Mouse (Mus musculus) stomach, embryonic 14.5 days (tissue): ENCODE measurements around the gene Spata13. TPM values are rescaled to one million over a fixed set of nuclear protein-coding genes. Genes with fewer than 3 reads are reported as not detected.

Experiments
- ATAC-seq: fragments of 200-750 bp; cut with Nextera tagmentation; 2 replicates; pipeline ENCODE4 v1.8.0; 2017; ENCODE audit warnings: low read depth, moderate TSS enrichment; ENCODE audit not compliant: insufficient number of reproducible peaks, insufficient read depth, low FRiP score
- H3K27ac ChIP-seq: fragments of 300-500 bp; sonication (generic); 2 replicates; pipeline ENCODE4 v1.5.1; 2014; ENCODE audit warnings: mild to moderate bottlenecking, low read length, moderate library complexity, mixed read lengths
- H3K27me3 ChIP-seq: fragments of 300-500 bp; sonication (generic); 2 replicates; pipeline ENCODE4 v1.6.1; 2014; ENCODE audit warnings: low read length, control low read depth, mixed read lengths; ENCODE audit not compliant: control insufficient read depth, insufficient read depth
- H3K36me3 ChIP-seq: fragments of 300-500 bp; sonication (generic); 2 replicates; pipeline ENCODE4 v1.6.1; 2014; ENCODE audit warnings: mild to moderate bottlenecking, control low read depth, low read length, moderate library complexity, mixed read lengths; ENCODE audit not compliant: control insufficient read depth, insufficient read depth
- H3K4me1 ChIP-seq: fragments of 300-500 bp; sonication (generic); 2 replicates; pipeline ENCODE4 v1.6.1; 2014; ENCODE audit warnings: low read length, control low read depth, mixed read lengths; ENCODE audit not compliant: control insufficient read depth, insufficient read depth
- H3K4me2 ChIP-seq: fragments of 300-500 bp; sonication (generic); replicated peaks from 2 replicates; pipeline ENCODE4 v1.6.1; 2014; ENCODE audit warnings: low read depth, low read length, control low read depth
- H3K4me3 ChIP-seq: fragments of 300-500 bp; sonication (generic); 2 replicates; pipeline ENCODE4 v1.5.1; 2014; ENCODE audit warnings: low read depth, low read length, control low read depth
- H3K9ac ChIP-seq: fragments of 300-500 bp; sonication (generic); replicated peaks from 2 replicates; pipeline ENCODE4 v1.6.1; 2014; ENCODE audit warnings: low read depth, mild to moderate bottlenecking, control low read depth, low read length, moderate library complexity, mixed read lengths
- H3K9me3 ChIP-seq: fragments of 300-500 bp; sonication (generic); 2 replicates; pipeline ENCODE4 v1.6.1; 2016; ENCODE audit warnings: low read depth, low read length, control low read depth; ENCODE audit not compliant: control insufficient read depth
- WGBS: fragments of 180-500 bp; shearing (Covaris S2); extraction: QIAGEN DNeasy Blood & Tissue Kit; methylation state at CpG from one replicate; pipeline ENCODE4 v1.1.7; 2014; 5-methylcytosine and 5-hydroxymethylcytosine counted together
- polyA plus RNA-seq: library from polyadenylated mRNA; unstranded; fragments of >200 nt; fragmentation: Nextera tagmentation; extraction: Ambion mirVana; gene quantifications from 2 replicates; pipeline ENCODE4 v1.2.1, GENCODE M21; 2014

Gene Spata13
- polyA plus RNA-seq, 1 experiment from 2014 or later = 17.9 TPM

GRCm38 (mm10) chr14:60715686-60716085 is 81.9 kb downstream of the Spata13 start:
- Histone ChIP-seq H3K27me3 (no peaks in the 10 kb centered on the region), H3K9ac (no peak overlapping the region), H3K27ac (no peak overlapping the region), H3K9me3 (no peaks in the 10 kb centered on the region), H3K36me3 (no peaks in the 10 kb centered on the region), H3K4me2 (no peak overlapping the region), H3K4me1 (no peaks in the 10 kb centered on the region), H3K4me3 (no peak overlapping the region)
- WGBS = 89% methylated on average over 5 of the region's 5 CpGs
- ATAC-seq = no peak

DNA sequence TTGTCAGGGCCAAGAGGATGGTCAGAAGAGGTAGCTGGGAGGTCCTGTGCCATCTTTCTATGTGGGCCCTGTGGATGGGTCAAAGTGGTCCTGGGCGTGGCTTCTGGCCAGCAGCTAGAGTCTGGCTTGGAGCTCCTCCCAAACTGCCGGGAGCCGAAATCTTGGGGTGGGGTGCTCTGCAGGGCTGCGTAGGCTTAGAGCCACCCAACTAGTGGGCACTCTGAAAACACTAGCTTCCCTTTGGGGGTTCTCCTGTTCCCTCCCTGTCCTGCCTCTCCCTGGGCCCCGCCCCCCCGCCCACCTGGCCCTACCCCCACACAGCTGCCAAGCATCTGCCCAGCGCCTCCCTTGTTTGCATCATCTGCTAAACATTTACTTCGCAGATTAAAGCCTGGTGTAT is 87.5 kb downstream of the Spata13 start:
- 34% methylated on average over 8 of the region's 8 CpGs for WGBS
- no peak overlapping the region for H3K9ac ChIP-seq
- H3K4me3 ChIP-seq = no peak overlapping the region
- H3K9me3 ChIP-seq = no peaks in the 10 kb centered on the region
- H3K27ac ChIP-seq = no peak overlapping the region
- ATAC-seq = no peak
- H3K4me1 ChIP-seq = peaks cover 4% of the 10 kb centered on the region; the same call in 1 of the 2 replicates
- no peak overlapping the region for H3K4me2 ChIP-seq
- H3K27me3 ChIP-seq = no peaks in the 10 kb centered on the region
- no peaks in the 10 kb centered on the region for H3K36me3 ChIP-seq

- H3K9me3 ChIP-seq = no peaks in the 10 kb centered on the region
- no peak overlapping the region for H3K4me2 ChIP-seq
- no peak overlapping the region for H3K9ac ChIP-seq
- H3K36me3 ChIP-seq = no peaks in the 10 kb centered on the region
- peaks cover 4% of the 10 kb centered on the region; the same call in 1 of the 2 replicates for H3K4me1 ChIP-seq
- 60% methylated on average over 3 of the region's 3 CpGs for WGBS
- no peak overlapping the region for H3K4me3 ChIP-seq
- H3K27ac ChIP-seq = no peak overlapping the region
- H3K27me3 ChIP-seq = no peaks in the 10 kb centered on the region
- ATAC-seq = no peak
These were observed 88.1 kb downstream of the Spata13 start for GRCm38 (mm10) chr14:60721938-60722337.

GRCm38 (mm10) chr14:60726091-60726490 is 92.3 kb downstream of the Spata13 start:
- no peak overlapping the region for H3K9ac ChIP-seq
- no peaks in the 10 kb centered on the region for H3K36me3 ChIP-seq
- peak; percentile 46; the same call in 1 of the 2 replicates for ATAC-seq
- no peak overlapping the region for H3K27ac ChIP-seq
- H3K4me3 ChIP-seq = no peak overlapping the region
- H3K4me1 ChIP-seq = peaks cover 4% of the 10 kb centered on the region; the same call in 1 of the 2 replicates
- no peaks in the 10 kb centered on the region for H3K9me3 ChIP-seq
- H3K27me3 ChIP-seq = no peaks in the 10 kb centered on the region
- no peak overlapping the region for H3K4me2 ChIP-seq
- WGBS = 61% methylated on average over 6 of the region's 6 CpGs

DNA sequence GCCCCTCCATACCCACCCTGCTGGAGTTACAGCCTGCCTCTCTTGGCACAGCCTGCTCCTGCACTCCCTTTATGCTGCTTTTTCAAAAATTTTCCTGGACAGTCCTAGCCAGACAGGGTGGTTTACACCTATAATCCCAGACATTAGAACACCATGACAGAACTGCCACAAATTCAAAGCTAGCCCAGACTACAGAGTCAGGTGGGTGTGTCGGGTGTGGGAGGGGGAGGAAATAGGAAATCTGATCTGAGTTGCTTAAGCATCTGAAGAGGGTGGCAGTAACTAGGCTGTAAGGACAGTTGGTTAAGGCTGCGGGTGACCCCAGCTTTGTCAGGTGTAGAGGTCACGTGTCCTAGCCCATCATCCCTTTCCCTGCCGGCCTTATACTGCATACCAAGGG is 93.3 kb downstream of the Spata13 start:
- Histone ChIP-seq H3K27ac (no peak overlapping the region), H3K4me1 (no peaks in the 10 kb centered on the region), H3K9me3 (no peaks in the 10 kb centered on the region), H3K27me3 (no peaks in the 10 kb centered on the region), H3K4me3 (no peak overlapping the region), H3K4me2 (no peak overlapping the region), H3K9ac (no peak overlapping the region), H3K36me3 (no peaks in the 10 kb centered on the region)
- WGBS = 63% methylated on average over 4 of the region's 4 CpGs
- no peak for ATAC-seq

DNA sequence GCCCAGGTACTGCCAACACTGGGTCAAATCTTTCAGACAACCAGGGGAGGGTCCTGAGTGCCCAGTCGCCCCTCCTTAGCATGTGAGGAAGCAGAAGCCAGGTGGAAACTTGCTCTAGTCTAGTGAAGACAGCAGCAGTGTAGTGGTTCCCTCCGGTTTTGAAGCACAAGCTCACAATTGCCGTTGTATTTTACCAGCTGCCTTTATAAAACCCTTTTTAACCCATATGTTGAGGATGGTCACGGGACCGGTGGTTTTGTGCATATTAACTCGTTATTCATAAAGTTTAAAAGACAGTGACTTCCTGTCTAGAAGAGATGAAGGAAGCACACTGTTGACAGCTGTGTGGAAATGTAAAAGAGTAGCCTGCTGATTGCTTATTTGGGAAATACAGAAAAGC is 98.3 kb downstream of the Spata13 start:
- Histone ChIP-seq H3K36me3 (no peaks in the 10 kb centered on the region), H3K27ac (no peak overlapping the region)

DNA sequence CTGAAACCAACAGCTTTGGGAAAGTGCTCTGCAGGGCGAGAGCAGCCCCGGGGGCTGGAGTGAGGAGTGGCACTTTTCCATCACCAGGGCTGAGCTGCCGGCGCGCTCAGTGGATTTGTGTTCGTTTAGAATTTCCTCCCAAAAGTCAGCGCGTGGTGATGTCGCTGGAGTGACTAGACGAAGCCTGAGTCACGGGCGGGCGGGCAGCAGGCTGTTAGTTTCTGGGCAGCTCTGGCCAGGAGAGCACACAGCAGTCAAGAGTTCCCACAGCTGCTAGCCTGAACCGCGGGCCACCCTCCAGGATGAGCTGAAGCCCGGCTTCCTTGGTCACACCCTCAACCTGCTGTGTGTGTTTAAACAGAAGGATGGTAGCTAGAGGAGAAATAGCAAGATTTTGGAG is 99.0 kb downstream of the Spata13 start:
- H3K4me1 ChIP-seq = peaks cover 21% of the 10 kb centered on the region
- no peak overlapping the region for H3K9ac ChIP-seq
- H3K27me3 ChIP-seq = no peaks in the 10 kb centered on the region
- 7% methylated on average over 16 of the region's 16 CpGs for WGBS
- no peaks in the 10 kb centered on the region for H3K9me3 ChIP-seq
- ATAC-seq = no peak
- H3K4me2 ChIP-seq = peak overlapping the region; percentile 7
- peak overlapping the region; percentile 18; the same call in 1 of the 2 replicates for H3K27ac ChIP-seq
- H3K36me3 ChIP-seq = no peaks in the 10 kb centered on the region
- no peak overlapping the region; the same call in 1 of the 2 replicates for H3K4me3 ChIP-seq

More for the DNA sequence above, 98.3 kb downstream of the Spata13 start:
- no peaks in the 10 kb centered on the region for H3K9me3 ChIP-seq
- H3K9ac ChIP-seq = no peak overlapping the region
- ATAC-seq = no peak
- 42% methylated on average over 6 of the region's 6 CpGs for WGBS
- H3K4me1 ChIP-seq = peaks cover 19% of the 10 kb centered on the region
- no peak overlapping the region for H3K4me3 ChIP-seq
- no peaks in the 10 kb centered on the region for H3K27me3 ChIP-seq
- no peak overlapping the region for H3K4me2 ChIP-seq

GRCm38 (mm10) chr14:60733706-60734105 is 99.9 kb downstream of the Spata13 start:
- Histone ChIP-seq H3K4me2 (peak overlapping the region; percentile 15; the same call in 1 of the 2 replicates), H3K9ac (no peak overlapping the region), H3K27me3 (no peaks in the 10 kb centered on the region), H3K4me1 (peaks cover 28% of the 10 kb centered on the region), H3K27ac (peak overlapping the region; percentile 52; the same call in 1 of the 2 replicates), H3K36me3 (no peaks in the 10 kb centered on the region), H3K9me3 (no peaks in the 10 kb centered on the region), H3K4me3 (no peak overlapping the region; the same call in 1 of the 2 replicates)
- no peak for ATAC-seq
- 48% methylated on average over 4 of the region's 4 CpGs for WGBS

DNA sequence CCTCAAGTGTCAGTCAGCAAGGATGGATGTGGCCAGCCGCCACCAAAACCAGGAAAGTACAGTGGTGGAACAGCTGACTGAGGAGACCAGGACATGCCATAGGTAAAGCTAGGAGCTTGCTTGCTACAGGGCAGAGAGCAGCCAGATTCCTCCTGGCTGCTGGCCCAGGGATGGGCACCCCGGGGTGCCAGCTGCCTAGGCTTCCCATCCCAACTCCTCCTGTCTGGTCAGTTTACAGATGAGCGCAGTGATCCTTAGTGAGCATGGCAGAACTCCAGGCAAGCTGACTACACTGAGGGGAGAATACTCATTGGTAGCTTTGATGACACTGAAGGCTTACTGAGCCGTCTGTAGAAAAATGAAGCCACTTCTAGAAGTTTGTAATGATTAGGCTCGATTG is 101.4 kb downstream of the Spata13 start:
- H3K9ac ChIP-seq = no peak overlapping the region
- no peaks in the 10 kb centered on the region for H3K27me3 ChIP-seq
- no peaks in the 10 kb centered on the region for H3K36me3 ChIP-seq
- H3K9me3 ChIP-seq = no peaks in the 10 kb centered on the region
- WGBS = 59% methylated on average over 5 of the region's 5 CpGs
- H3K4me2 ChIP-seq = 0 out of 2 replicates have a peak overlapping the region, but pooled peaks have one; percentile 3
- H3K4me3 ChIP-seq = no peak overlapping the region
- no peak overlapping the region for H3K27ac ChIP-seq
- peaks cover 32% of the 10 kb centered on the region for H3K4me1 ChIP-seq
- no peak for ATAC-seq
